Mouse (Mus musculus) cortical plate, adult 2 months (tissue): ENCODE results near the gene Tpi1.

Experiments
- CTCF ChIP-seq: fragments of 200-500 bp; IDR thresholded peaks from 2 replicates; pipeline ENCODE4 v1.5.1; 2011; ENCODE audit warnings: mild to moderate bottlenecking, control low read depth, low read length; ENCODE audit not compliant: insufficient read depth; ENCODE audit errors: extremely low read depth
- POLR2A ChIP-seq: fragments of 200-500 bp; IDR thresholded peaks from 2 replicates; pipeline ENCODE4 v1.6.1; 2011; ENCODE audit warnings: mild to moderate bottlenecking, low read length, control low read depth; ENCODE audit not compliant: insufficient read depth; ENCODE audit errors: extremely low read depth

GRCm38 (mm10) chr6:124767536-124767919 is 46.6 kb downstream of the Tpi1 start:
- TF ChIP-seq CTCF: no peak
- TF ChIP-seq POLR2A: no peak
